Mouse (Mus musculus): ENCODE measurements around the gene Caln1.
"Not testable (repeated sequence)": the region's sequence is repeated elsewhere in the genome, so short reads cannot be mapped to it uniquely, and the experiment has no call there.

Gene Caln1

GRCm38 (mm10) chr5:130547496-130547895 is 178.2 kb downstream of the Caln1 start:
- DNase-seq (ENCODE audit: low spot score in 2 of 2), result no peak

GRCm38 (mm10) chr5:130553916-130554315 is 184.7 kb downstream of the Caln1 start:
- DNase-seq (ENCODE audit: low spot score in 2 of 2), result no peak

- no peak for DNase-seq (ENCODE audit: low spot score in 2 of 2)
These were observed 193.9 kb downstream of the Caln1 start for GRCm38 (mm10) chr5:130563146-130563545.

GRCm38 (mm10) chr5:130566002-130566401 is 196.7 kb downstream of the Caln1 start:
- no peak for DNase-seq (ENCODE audit: low spot score in 2 of 2)

DNA sequence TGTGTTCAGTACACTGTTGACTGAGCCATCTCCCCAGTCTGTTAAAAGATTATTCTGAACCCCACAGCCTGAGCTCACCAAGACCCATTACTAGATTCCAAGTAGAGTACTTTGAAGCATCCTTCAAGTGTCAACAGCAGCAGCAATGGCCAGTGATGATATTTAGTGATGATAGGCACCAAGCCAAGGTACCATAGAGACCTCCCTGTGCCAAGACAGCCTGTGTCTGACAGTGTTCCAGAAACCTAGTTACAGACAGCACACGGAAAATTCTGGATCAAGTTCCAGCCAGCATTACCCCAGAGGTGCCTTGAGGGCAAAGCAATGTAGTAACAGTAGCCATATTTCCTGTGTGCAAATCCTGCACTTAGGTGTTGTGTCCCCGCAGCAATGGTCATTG is 208.3 kb downstream of the Caln1 start:
- no peak for DNase-seq (ENCODE audit: low spot score in 2 of 2)

GRCm38 (mm10) chr5:130584042-130584441 is 214.8 kb downstream of the Caln1 start:
- DNase-seq (ENCODE audit: low spot score in 2 of 2), result no peak

DNA sequence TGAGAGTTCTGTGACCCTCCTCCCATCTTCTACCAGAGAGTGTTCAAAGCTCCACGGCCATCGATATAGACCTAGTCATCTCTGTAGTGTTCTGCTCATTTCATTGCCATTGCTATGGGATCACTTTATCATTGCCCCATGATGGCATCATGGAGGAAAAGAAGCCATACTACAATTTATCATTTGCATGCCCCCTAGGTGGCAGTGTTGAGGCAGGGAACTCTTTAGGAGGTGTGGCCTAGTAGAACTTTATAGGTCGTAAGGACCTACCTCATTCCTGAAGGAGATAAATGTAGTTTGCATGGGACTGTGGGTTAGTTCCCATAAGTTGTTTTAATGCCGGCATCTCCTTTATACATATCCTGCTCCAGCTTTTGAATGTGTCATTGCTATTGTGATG is 217.0 kb downstream of the Caln1 start:
- no peak for DNase-seq (ENCODE audit: low spot score in 2 of 2)

DNA sequence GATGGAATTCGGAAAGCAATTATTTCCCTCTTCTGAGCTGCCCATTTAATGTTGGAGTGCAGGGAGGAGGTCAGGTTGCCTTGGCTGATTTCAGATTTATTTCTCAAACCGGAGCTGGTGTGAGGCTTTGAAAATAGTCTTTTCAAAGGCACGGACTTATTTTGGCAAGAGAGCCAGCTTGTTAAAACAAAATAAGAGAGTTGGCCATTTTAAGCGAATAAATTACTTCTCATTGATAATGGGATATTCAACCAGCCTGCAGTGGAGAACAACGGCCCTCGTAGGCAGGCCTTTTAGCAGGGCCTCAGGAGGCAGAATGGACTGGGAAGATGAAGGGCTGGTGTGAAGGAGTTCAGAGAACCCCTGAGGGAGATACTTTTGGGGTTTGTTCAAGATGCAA is 227.3 kb downstream of the Caln1 start:
- DNase-seq (ENCODE audit: low spot score in 2 of 2), result no peak

- no peak for DNase-seq (ENCODE audit: low spot score in 2 of 2)
These were observed 244.4 kb downstream of the Caln1 start for GRCm38 (mm10) chr5:130613657-130614056.

GRCm38 (mm10) chr5:130614209-130614608 is 245.0 kb downstream of the Caln1 start:
- no peak for DNase-seq (ENCODE audit: low spot score in 2 of 2)

DNA sequence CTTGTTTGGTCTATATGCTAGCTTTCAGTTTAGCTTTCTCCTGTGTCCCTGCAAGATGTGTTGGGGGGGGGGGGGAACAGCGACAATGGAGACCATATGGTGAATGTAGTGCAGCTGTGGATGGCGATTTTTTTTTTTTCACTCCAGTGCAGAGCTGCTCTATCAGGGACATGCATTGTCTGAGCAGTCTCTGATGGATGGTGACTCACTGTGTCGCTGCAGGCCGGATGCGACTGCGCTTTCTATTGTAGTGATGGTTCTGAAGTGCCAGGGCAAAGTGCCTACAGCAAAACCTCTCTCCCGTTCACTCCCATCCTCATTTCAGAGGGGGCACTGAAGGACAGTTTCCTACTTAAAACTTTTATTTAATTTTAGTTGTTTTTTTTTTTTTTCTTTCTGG is 250.8 kb downstream of the Caln1 start:
- no peak for DNase-seq (ENCODE audit: low spot score in 2 of 2)

GRCm38 (mm10) chr5:130623206-130623605 is 254.0 kb downstream of the Caln1 start:
- DNase-seq (ENCODE audit: low spot score in 2 of 2), result no peak

GRCm38 (mm10) chr5:130627800-130628199 is 258.5 kb downstream of the Caln1 start:
- no peak for DNase-seq (ENCODE audit: low spot score in 2 of 2)

GRCm38 (mm10) chr5:130635397-130635796 is 266.1 kb downstream of the Caln1 start:
- no peak for DNase-seq (ENCODE audit: low spot score in 2 of 2)

GRCm38 (mm10) chr5:130641881-130642280 is 272.6 kb downstream of the Caln1 start:
- no peak for DNase-seq (ENCODE audit: low spot score in 2 of 2)

DNA sequence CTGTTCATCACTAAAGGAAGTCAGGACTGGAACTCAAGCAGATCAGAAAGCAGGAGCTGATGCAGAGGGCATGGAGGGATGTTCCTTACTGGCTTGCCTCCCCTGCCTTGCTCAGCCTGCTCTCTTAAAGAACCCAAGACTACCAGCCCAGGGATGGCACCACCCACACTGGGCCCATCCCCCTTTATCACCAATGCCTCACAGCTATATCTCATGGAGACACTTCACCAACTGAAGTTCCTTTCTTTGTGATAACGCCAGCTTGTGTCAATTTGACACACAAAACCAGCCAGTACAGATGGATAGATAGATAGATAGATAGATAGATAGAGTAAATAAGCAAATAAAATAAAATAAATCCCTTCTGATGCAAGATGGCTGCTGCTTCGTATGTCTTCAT is 276.9 kb downstream of the Caln1 start:
- not testable (repeated sequence) for DNase-seq (ENCODE audit: low spot score in 2 of 2)

DNA sequence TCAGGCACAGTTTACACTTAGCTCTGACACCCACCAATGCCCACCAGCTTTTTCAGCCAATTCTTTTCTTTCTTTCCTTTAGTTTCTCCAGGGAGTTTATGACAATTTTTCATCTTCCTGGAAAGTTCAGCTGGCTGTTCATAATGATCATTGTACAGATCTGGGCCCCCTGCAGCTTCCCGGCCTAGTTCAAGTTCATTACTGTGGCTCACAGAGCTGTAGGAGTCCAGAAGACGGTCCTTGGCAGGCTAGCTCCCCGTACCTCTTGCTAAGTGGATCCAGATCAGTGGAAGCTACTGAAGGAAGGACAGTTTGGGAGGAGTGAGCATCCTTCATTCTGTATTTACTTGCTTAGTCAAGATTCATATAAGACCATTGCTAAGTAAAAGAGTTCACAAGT is 288.9 kb downstream of the Caln1 start:
- no peak for DNase-seq (ENCODE audit: low spot score in 2 of 2)

- DNase-seq (ENCODE audit: low spot score in 2 of 2), result no peak
These were observed 296.8 kb downstream of the Caln1 start for GRCm38 (mm10) chr5:130666091-130666490.

- no peak for DNase-seq (ENCODE audit: low spot score in 2 of 2)
These were observed 303.3 kb downstream of the Caln1 start for GRCm38 (mm10) chr5:130672588-130672987.

DNA sequence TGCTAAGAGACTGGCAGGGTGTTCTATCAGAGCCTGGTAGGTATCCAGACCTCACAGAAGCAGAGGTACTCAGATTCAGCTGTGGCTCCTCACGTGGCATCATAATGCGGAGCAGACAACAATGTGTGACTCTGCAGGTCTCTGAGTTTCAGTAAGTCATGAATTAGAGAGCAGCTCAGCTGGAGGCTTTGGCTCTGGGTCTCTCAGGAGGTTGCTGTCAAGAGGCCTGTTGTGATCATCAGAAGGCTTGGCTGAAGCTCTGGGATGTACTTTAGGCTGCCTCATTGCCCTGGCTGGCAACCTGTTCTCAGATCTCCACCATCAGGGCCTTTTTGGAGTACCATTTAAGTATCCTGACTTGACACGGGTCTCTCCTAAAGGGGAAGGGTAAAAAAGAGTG is 303.8 kb downstream of the Caln1 start:
- no peak for DNase-seq (ENCODE audit: low spot score in 2 of 2)

DNA sequence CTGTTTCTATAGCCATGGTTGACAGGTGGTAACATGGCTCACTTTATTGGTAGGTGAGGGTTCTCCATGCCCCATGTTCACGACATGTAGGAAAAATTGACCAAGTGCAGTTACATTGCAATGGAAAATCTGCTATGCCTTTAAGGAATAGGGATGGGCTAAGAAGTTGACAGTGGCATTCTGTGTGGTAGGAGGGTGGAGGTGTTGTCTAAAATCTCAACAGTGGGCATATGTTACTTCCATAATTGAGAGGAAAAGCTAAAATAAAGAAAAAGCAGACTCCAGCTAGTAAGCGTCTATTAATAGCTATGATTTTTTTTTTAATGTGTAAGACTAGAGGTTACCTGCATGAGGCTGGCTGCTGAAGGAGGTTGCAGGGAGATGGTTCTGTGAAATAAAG is 308.6 kb downstream of the Caln1 start:
- DNase-seq (ENCODE audit: low spot score in 2 of 2), result no peak

GRCm38 (mm10) chr5:130685911-130686658 is 316.8 kb downstream of the Caln1 start:
- DNase-seq (ENCODE audit: low spot score in 2 of 2), result no peak

DNA sequence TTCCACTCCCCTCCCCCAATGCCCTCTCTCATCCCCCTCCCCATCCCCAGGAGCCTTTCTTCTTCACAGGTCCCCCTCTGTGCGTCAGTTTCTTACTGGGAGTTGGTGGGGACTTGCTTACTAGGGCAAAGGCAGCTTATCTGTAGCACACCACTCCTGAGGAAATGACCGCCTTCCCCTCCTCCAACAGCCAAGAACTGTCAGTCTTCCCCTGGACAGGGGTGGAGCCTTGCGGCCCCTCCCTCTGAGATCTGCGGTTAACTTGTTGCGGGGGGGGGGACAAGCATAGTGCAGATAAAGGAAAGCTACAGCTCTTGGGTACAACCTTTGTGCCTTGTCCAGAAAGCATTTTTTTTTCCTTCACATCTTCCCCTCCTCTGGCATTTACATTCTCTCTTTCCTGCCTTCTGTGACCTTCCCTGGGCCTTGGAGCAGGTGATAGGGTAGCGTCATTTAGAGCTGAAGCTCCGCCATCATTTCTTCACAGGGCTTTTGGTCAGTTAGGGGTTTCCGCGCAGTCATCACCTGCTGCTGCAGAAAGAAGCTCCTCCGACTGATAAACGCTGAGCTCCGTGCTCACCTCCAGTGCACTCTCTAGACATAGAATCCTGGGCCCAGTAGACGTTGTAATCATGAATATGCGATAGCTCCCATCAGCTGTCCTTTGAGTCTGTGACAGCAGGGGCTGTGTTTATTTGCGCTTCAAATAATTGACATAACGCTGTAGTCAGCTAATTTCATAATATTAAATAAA is 319.3 kb downstream of the Caln1 start:
- DNase-seq (ENCODE audit: low spot score in 2 of 2), result no peak

All from spleen, postnatal 10 days (tissue).